Mouse (Mus musculus) megakaryocyte, embryonic 14.5 days (primary cell): Measurements from ENCODE around the gene Emc10.

Source experiments
- FLI1 ChIP-seq: IDR thresholded peaks from 2 replicates; pipeline ENCODE4 v1.6.1; 2012; ENCODE audit warnings: low read length, inconsistent platforms, mixed read lengths
- GATA1 ChIP-seq: IDR thresholded peaks from 3 replicates; pipeline ENCODE4 v1.6.1; 2012; ENCODE audit warnings: mixed read lengths, low read length, inconsistent platforms, borderline replicate concordance

- TF ChIP-seq GATA1 (no peak), FLI1 (no peak)
Measured at GRCm38 (mm10) chr7:44464511-44464910, 31.8 kb downstream of the Emc10 start.
